Mouse (Mus musculus): ENCODE measurements around the gene Mapk14. TPM values are rescaled to one million over a fixed set of nuclear protein-coding genes. Genes with fewer than 3 reads are reported as not detected.

The Mapk14 gene
- 23.6 and 24.6 TPM in 2 replicates for polyA plus RNA-seq (2015; fragmentation: Nextera tagmentation; extraction: Ambion mirVana)

GRCm38 (mm10) chr17:28690776-28691686 is at the start of gene Mapk14:
Gene Mapk14 (plus strand): TSS chr17:28691329.
- peak within 1 kb of the TSS; percentile 98 for H3K27ac ChIP-seq (ENCODE audit: low read depth, low read length)
- 1% methylated on average over 74 of the region's 86 CpGs for WGBS
- ATAC-seq, result peak; percentile 94
- peak within 1 kb of the TSS; percentile 95 for H3K9ac ChIP-seq (ENCODE audit: low read depth, low read length)
- H3K9me3 ChIP-seq (ENCODE audit: control insufficient read depth), result no peaks in the 10 kb centered on the region
- TF ChIP-seq CTCF (IDR thresholded peaks at IDR 0.05; ENCODE audit: low read depth), result peak; percentile 95
- peaks cover 5% of the 10 kb centered on the region for H3K4me1 ChIP-seq (replicated peaks; ENCODE audit: control insufficient read depth, insufficient read depth, low read length)
- H3K36me3 ChIP-seq (ENCODE audit: control insufficient read depth, insufficient read depth), result no peaks in the 10 kb centered on the region
- no peaks in the 10 kb centered on the region for H3K27me3 ChIP-seq (replicated peaks; ENCODE audit: control insufficient read depth, insufficient read depth, low read length)
- H3K4me2 ChIP-seq (replicated peaks; ENCODE audit: low read depth), result peak within 1 kb of the TSS; percentile 79
- H3K4me3 ChIP-seq (ENCODE audit: low read depth, low read length), result peak within 1 kb of the TSS; percentile 89

GRCm38 (mm10) chr17:28643697-28644096 is 47.4 kb upstream of the Mapk14 start:
- no peak overlapping the region for H3K27ac ChIP-seq (ENCODE audit: low read depth, low read length)
- H3K36me3 ChIP-seq (ENCODE audit: control insufficient read depth, insufficient read depth), result no peaks in the 10 kb centered on the region
- H3K27me3 ChIP-seq (replicated peaks; ENCODE audit: control insufficient read depth, insufficient read depth, low read length), result no peaks in the 10 kb centered on the region
- no peak for TF ChIP-seq CTCF (IDR thresholded peaks at IDR 0.05; ENCODE audit: low read depth)
- H3K4me1 ChIP-seq (replicated peaks; ENCODE audit: control insufficient read depth, insufficient read depth, low read length), result no peaks in the 10 kb centered on the region
- no peaks in the 10 kb centered on the region for H3K9me3 ChIP-seq (ENCODE audit: control insufficient read depth)
- no peak for ATAC-seq
- 17% methylated on average over 3 of the region's 3 CpGs for WGBS
- H3K9ac ChIP-seq (ENCODE audit: low read depth, low read length), result no peak overlapping the region
- H3K4me2 ChIP-seq (replicated peaks; ENCODE audit: low read depth), result no peak overlapping the region
- H3K4me3 ChIP-seq (ENCODE audit: low read depth, low read length), result no peak overlapping the region

- WGBS, result 32% methylated on average over 4 of the region's 4 CpGs
- Histone ChIP-seq H3K4me1 (replicated peaks; ENCODE audit: control insufficient read depth, insufficient read depth, low read length) (no peaks in the 10 kb centered on the region), H3K9ac (ENCODE audit: low read depth, low read length) (no peak overlapping the region), H3K27me3 (replicated peaks; ENCODE audit: control insufficient read depth, insufficient read depth, low read length) (no peaks in the 10 kb centered on the region), H3K36me3 (ENCODE audit: control insufficient read depth, insufficient read depth) (no peaks in the 10 kb centered on the region), H3K27ac (ENCODE audit: low read depth, low read length) (no peak overlapping the region), H3K9me3 (ENCODE audit: control insufficient read depth) (no peaks in the 10 kb centered on the region), H3K4me3 (ENCODE audit: low read depth, low read length) (no peak overlapping the region), H3K4me2 (replicated peaks; ENCODE audit: low read depth) (no peak overlapping the region)
- no peak for ATAC-seq
- TF ChIP-seq CTCF (IDR thresholded peaks at IDR 0.05; ENCODE audit: low read depth), result no peak
Observed at GRCm38 (mm10) chr17:28644112-28644511, 47.0 kb upstream of the Mapk14 start.

GRCm38 (mm10) chr17:28646221-28646620 is 44.9 kb upstream of the Mapk14 start:
- no peaks in the 10 kb centered on the region for H3K4me1 ChIP-seq (replicated peaks; ENCODE audit: control insufficient read depth, insufficient read depth, low read length)
- TF ChIP-seq CTCF (IDR thresholded peaks at IDR 0.05; ENCODE audit: low read depth), result no peak
- 69% methylated on average over 3 of the region's 3 CpGs for WGBS
- H3K27ac ChIP-seq (ENCODE audit: low read depth, low read length), result no peak overlapping the region
- H3K36me3 ChIP-seq (ENCODE audit: control insufficient read depth, insufficient read depth), result no peaks in the 10 kb centered on the region
- no peaks in the 10 kb centered on the region for H3K9me3 ChIP-seq (ENCODE audit: control insufficient read depth)
- no peaks in the 10 kb centered on the region for H3K27me3 ChIP-seq (replicated peaks; ENCODE audit: control insufficient read depth, insufficient read depth, low read length)
- no peak overlapping the region for H3K4me2 ChIP-seq (replicated peaks; ENCODE audit: low read depth)
- H3K9ac ChIP-seq (ENCODE audit: low read depth, low read length), result no peak overlapping the region
- ATAC-seq, result no peak
- H3K4me3 ChIP-seq (ENCODE audit: low read depth, low read length), result no peak overlapping the region

GRCm38 (mm10) chr17:28648607-28649370 is 42.3 kb upstream of the Mapk14 start:
- peak; percentile 59 for ATAC-seq
- 32% methylated on average over 6 of the region's 6 CpGs for WGBS

GRCm38 (mm10) chr17:28650268-28650667 is 40.9 kb upstream of the Mapk14 start:
- Histone ChIP-seq H3K4me3 (ENCODE audit: low read depth, low read length) (no peak overlapping the region), H3K4me1 (replicated peaks; ENCODE audit: control insufficient read depth, insufficient read depth, low read length) (no peaks in the 10 kb centered on the region), H3K9ac (ENCODE audit: low read depth, low read length) (no peak overlapping the region), H3K27ac (ENCODE audit: low read depth, low read length) (no peak overlapping the region), H3K9me3 (ENCODE audit: control insufficient read depth) (no peaks in the 10 kb centered on the region), H3K4me2 (replicated peaks; ENCODE audit: low read depth) (no peak overlapping the region), H3K36me3 (ENCODE audit: control insufficient read depth, insufficient read depth) (no peaks in the 10 kb centered on the region), H3K27me3 (replicated peaks; ENCODE audit: control insufficient read depth, insufficient read depth, low read length) (no peaks in the 10 kb centered on the region)
- WGBS, result 87% methylated on average over 3 of the region's 3 CpGs
- TF ChIP-seq CTCF (IDR thresholded peaks at IDR 0.05; ENCODE audit: low read depth), result no peak
- no peak for ATAC-seq

More at GRCm38 (mm10) chr17:28648607-28649370, 42.3 kb upstream of the Mapk14 start:
- Histone ChIP-seq H3K27ac (ENCODE audit: low read depth, low read length) (no peak overlapping the region), H3K4me3 (ENCODE audit: low read depth, low read length) (no peak overlapping the region), H3K4me2 (replicated peaks; ENCODE audit: low read depth) (no peak overlapping the region), H3K9me3 (ENCODE audit: control insufficient read depth) (no peaks in the 10 kb centered on the region), H3K4me1 (replicated peaks; ENCODE audit: control insufficient read depth, insufficient read depth, low read length) (no peaks in the 10 kb centered on the region), H3K36me3 (ENCODE audit: control insufficient read depth, insufficient read depth) (no peaks in the 10 kb centered on the region), H3K27me3 (replicated peaks; ENCODE audit: control insufficient read depth, insufficient read depth, low read length) (no peaks in the 10 kb centered on the region), H3K9ac (ENCODE audit: low read depth, low read length) (no peak overlapping the region)
- peak; percentile 89 for TF ChIP-seq CTCF (IDR thresholded peaks at IDR 0.05; ENCODE audit: low read depth)
